Mouse (Mus musculus) lung, postnatal 0 days (tissue): ENCODE measurements around the gene Rundc1.

Experiments
- CTCF ChIP-seq: IDR thresholded peaks from 2 replicates; pipeline ENCODE4 v1.5.1; 2016; ENCODE audit warnings: antibody characterized with exemption, mild to moderate bottlenecking
- EP300 ChIP-seq: IDR thresholded peaks from 2 replicates; pipeline ENCODE4 v1.6.1; 2016; ENCODE audit warnings: antibody characterized with exemption, mild to moderate bottlenecking, control low read depth

DNA sequence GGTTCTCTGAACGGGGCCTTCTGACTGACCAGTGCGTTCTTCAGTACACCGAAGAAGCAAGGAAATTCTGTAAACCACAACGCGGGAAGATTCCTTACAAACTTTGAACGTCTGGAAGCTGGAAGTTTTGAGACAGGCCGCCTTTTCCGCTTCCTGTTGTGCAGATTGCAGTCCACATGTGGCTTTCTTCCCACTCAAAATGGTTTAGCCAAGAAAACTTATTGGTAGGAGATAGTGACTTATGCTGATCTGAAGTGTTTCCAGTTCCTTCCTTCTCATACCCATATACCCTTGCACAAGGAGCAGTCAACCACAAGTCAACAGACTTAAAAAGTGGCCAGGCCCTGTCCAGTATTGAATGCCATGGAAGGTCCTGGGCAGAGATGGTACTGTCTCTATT lies 1.3 kb downstream of the Rundc1 start:
- no peak for TF ChIP-seq CTCF
- no peak for TF ChIP-seq EP300
